Mouse (Mus musculus): ENCODE data around the gene Sec16a. TPM values are rescaled to one million over a fixed set of nuclear protein-coding genes. Genes with fewer than 3 reads are reported as not detected.

Sec16a gene
- polyA plus RNA-seq, 1 experiment from 2014 or later: 13.0 TPM

DNA sequence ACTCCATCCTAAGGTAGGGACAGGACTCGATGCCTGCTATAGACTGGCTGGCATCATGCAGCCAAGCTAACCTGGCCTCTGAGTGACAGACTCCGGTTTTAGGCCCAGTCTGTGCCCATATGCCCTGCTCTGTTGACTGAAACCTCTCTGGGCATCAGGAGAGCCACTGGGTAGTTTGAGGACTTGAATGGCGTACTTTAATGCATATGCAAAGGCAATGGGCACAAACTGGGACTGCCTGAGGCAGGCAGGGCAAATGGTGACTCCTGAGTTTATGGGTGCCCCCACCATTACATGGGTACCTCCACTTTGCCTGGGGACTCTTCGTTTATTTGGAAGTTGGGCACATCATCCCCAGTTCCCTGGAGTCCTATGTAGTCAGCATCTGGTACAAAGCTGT lies 1.7 kb upstream of the Sec16a start:
- Histone ChIP-seq H3K27ac (peak overlapping the region; percentile 92; the same call in 1 of the 2 replicates), H3K4me3 (peak overlapping the region; percentile 96), H3K27me3 (replicated peaks) (no peaks in the 10 kb centered on the region), H3K9me3 (replicated peaks) (no peaks in the 10 kb centered on the region), H3K4me2 (peak overlapping the region; percentile 91), H3K36me3 (peaks cover 3% of the 10 kb centered on the region), H3K4me1 (peaks cover 38% of the 10 kb centered on the region), H3K9ac (peak overlapping the region; percentile 77)
- 67% methylated on average over 4 of the region's 4 CpGs for WGBS (ENCODE audit: insufficient replicate concordance)
- ATAC-seq: no peak

DNA sequence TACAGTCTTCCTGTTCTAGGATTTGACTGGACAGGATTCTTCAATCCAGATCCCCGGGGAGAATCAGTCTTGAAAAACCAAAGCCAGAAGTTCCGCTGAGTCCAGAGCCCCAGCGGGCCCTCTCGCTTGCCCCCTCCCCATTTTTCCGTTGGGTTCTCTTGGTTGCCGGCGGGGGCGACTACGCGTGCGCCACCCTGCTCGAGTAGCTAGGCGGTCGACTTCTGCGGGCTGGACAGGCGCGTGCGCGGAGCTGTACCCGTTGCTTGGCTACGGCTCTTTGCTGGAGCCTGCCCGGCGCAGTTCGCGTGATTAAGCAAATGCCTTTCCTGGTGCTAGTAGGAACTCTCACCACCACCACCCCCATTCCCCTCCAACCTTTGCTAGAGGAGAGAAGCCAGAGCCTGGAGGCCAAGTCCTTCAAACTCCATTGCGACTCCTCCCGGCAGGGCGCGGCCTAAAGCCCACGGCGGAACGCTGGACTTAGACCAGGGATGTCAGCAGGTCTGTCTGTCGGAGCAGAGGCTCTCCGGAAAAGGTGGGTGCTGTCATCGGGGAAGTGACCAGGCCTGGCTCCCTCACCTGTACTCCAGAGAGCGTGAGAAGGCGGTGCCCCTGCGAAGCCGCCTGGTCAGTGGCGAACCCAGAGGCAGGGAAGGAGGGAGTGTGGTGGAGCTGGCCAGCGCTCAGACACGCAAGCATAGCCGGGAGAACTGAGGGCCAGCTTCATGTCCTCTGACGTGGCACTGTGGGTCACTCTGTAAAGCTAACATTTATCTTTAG lies 840 bp upstream of the Sec16a start:
- Histone ChIP-seq H3K27me3 (replicated peaks) (no peaks in the 10 kb centered on the region), H3K27ac (peak overlapping the region; percentile 92), H3K4me3 (peak overlapping the region; percentile 96), H3K4me2 (peak overlapping the region; percentile 91), H3K36me3 (peaks cover 11% of the 10 kb centered on the region), H3K9ac (peak overlapping the region; percentile 77), H3K4me1 (peaks cover 38% of the 10 kb centered on the region), H3K9me3 (replicated peaks) (no peaks in the 10 kb centered on the region)
- peak; percentile 85 for ATAC-seq
- 1% methylated on average over 44 of the region's 44 CpGs for WGBS (ENCODE audit: insufficient replicate concordance)

DNA sequence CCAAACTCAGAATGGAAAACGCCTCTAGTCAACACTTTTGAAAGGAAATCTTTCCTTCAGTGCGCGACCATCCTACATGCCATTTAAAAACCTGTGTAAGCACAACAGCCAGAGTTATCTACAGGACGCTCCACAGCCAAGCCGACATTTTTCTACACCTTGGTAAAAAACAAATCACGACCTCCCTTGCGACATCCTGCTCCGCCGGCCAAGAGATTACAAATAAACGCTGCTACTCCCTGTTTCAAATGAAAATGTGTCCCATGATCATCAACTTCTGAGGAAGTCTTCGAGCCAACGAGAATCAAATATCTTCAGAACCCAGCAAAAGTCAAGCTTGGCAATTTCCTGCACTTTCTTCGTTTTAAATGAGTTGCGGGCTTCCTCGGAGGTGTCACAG lies 648 bp downstream of the Sec16a start:
- H3K36me3 ChIP-seq: peaks cover 26% of the 10 kb centered on the region
- peak overlapping the region; percentile 85 for H3K4me2 ChIP-seq
- H3K4me1 ChIP-seq: peaks cover 35% of the 10 kb centered on the region
- WGBS (ENCODE audit: insufficient replicate concordance): 2% methylated on average over 15 of the region's 15 CpGs
- H3K27me3 ChIP-seq (replicated peaks): no peaks in the 10 kb centered on the region
- ATAC-seq: no peak
- peak overlapping the region; percentile 82; the same call in 1 of the 2 replicates for H3K27ac ChIP-seq
- H3K9ac ChIP-seq: peak overlapping the region; percentile 92
- H3K9me3 ChIP-seq (replicated peaks): no peaks in the 10 kb centered on the region
- H3K4me3 ChIP-seq: peak overlapping the region; percentile 96

DNA sequence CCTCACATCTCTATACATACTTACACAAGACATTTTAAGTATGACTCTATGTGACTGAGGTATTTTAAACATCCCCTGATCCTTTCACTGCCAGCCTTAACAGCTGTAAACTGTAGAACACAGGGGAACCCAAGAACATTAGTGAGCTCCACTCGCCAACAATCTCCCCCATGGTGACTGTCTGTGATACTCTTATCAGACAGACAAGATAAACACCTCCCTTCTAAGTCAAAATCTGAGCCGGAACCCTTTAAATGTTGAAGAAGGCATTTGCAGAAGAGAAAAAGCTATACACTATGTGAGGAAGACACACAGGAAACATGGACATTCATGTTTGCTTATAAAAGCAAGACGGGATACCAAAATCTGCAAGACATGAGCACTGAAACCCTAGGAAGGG lies 1.1 kb downstream of the Sec16a start:
- WGBS (ENCODE audit: insufficient replicate concordance): 16% methylated on average over 3 of the region's 3 CpGs
- peaks cover 35% of the 10 kb centered on the region for H3K4me1 ChIP-seq

DNA sequence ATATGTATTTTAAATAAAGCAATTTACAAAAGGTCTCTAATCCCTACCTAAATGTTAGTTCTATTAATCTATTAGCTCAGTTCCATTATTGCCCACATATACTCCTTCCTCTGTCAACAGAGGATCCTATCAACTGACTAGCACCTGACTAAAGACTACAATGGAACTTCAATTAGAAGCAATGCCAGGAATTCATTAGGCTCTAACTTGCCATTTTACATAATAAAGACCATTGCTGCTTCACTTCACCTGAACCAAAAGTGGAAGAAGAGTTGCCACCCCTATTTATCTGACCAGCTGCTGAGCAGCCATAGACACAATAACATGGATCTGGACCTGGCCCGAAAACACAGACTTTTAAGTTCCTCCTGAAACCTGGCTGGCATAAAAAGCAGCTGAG lies 2.2 kb downstream of the Sec16a start:
- Histone ChIP-seq H3K9me3 (replicated peaks) (no peaks in the 10 kb centered on the region), H3K4me1 (peaks cover 43% of the 10 kb centered on the region), H3K27ac (no peak overlapping the region), H3K4me2 (peak overlapping the region; percentile 85; the same call in 1 of the 2 replicates), H3K36me3 (peaks cover 41% of the 10 kb centered on the region), H3K27me3 (replicated peaks) (no peaks in the 10 kb centered on the region), H3K4me3 (no peak overlapping the region), H3K9ac (no peak overlapping the region; the same call in 1 of the 2 replicates)
- WGBS (ENCODE audit: insufficient replicate concordance): 70% methylated on average over 1 of the region's 1 CpGs
- ATAC-seq: no peak

More for the DNA sequence above, 1.1 kb downstream of the Sec16a start:
- H3K9me3 ChIP-seq (replicated peaks): no peaks in the 10 kb centered on the region
- peak overlapping the region; percentile 92 for H3K9ac ChIP-seq
- peak overlapping the region; percentile 96 for H3K4me3 ChIP-seq
- no peaks in the 10 kb centered on the region for H3K27me3 ChIP-seq (replicated peaks)
- peaks cover 31% of the 10 kb centered on the region for H3K36me3 ChIP-seq
- no peak for ATAC-seq
- peak overlapping the region; percentile 85 for H3K4me2 ChIP-seq
- H3K27ac ChIP-seq: no peak overlapping the region

DNA sequence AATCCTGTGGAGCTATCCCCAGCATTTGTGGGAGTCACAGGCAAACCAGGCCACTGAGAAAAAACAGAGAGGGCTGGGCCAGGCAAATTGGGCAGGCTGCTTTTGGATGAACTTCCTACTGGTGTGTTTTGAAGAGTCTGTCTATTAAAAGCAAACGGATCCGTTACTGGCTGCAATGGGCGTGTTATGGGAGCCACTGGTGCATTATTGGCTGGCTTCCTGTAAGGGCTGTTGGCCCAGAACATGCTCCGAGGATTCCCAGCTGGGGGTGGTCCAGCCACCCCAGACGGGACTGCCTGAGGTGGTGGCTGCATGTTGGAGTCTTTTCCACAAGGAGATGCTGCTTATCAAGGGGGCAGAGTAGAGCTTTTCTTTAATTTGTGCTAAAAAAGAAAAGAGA lies 3.3 kb downstream of the Sec16a start:
- H3K4me1 ChIP-seq: peaks cover 38% of the 10 kb centered on the region
- H3K9me3 ChIP-seq (replicated peaks): no peaks in the 10 kb centered on the region
- H3K27ac ChIP-seq: no peak overlapping the region
- no peak for ATAC-seq
- H3K9ac ChIP-seq: no peak overlapping the region
- peaks cover 51% of the 10 kb centered on the region for H3K36me3 ChIP-seq
- 89% methylated on average over 5 of the region's 5 CpGs for WGBS (ENCODE audit: insufficient replicate concordance)
- no peak overlapping the region for H3K4me3 ChIP-seq
- no peaks in the 10 kb centered on the region for H3K27me3 ChIP-seq (replicated peaks)
- H3K4me2 ChIP-seq: no peak overlapping the region

DNA sequence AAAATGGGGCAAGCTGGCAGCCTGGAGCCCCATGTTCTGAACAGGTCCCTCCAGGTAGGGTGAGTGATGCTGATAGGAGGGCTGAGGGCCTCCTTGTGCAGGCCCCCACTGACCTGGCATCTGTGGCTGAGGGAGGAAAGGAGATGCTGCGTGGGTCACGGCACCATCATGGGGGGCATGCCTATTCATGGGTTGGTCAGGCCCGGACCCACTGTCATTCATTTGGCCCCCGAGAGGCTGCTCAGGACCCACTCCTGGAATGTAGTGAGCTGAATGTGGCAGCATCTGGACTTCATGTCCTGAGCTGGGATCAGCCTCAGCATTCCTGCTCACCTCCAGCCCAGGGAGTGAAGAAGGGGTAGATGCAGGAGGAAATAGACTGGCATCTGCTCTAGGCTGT lies 3.8 kb downstream of the Sec16a start:
- peaks cover 52% of the 10 kb centered on the region for H3K36me3 ChIP-seq

DNA sequence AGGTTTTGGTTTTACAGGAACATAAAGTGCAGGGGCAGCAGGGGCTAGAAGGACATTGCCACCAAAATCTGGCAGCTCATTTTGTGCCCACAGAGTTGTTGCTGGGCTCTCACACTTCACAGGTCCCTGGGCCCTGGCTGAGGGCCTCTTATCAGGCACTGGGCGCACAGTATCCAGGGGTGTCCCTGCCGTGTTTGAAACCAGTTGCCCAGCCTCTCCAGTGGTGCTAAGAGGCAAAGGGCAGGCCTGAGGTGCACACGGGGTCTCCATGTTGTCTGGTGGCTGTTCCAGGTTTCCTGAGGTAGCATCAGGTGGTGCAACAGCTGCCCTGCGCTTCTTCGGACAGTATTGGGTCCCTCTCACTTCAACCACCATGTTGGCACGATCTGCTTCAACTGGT lies 5.3 kb downstream of the Sec16a start:
- H3K4me2 ChIP-seq: no peak overlapping the region
- H3K27ac ChIP-seq: no peak overlapping the region
- WGBS (ENCODE audit: insufficient replicate concordance): 81% methylated on average over 6 of the region's 6 CpGs
- H3K27me3 ChIP-seq (replicated peaks): no peaks in the 10 kb centered on the region
- ATAC-seq: no peak
- peaks cover 68% of the 10 kb centered on the region for H3K36me3 ChIP-seq
- H3K9me3 ChIP-seq (replicated peaks): no peaks in the 10 kb centered on the region
- no peak overlapping the region for H3K9ac ChIP-seq
- no peak overlapping the region for H3K4me3 ChIP-seq
- peaks cover 32% of the 10 kb centered on the region for H3K4me1 ChIP-seq

More for the DNA sequence above, 3.8 kb downstream of the Sec16a start:
- ATAC-seq: no peak
- Histone ChIP-seq H3K27ac (no peak overlapping the region), H3K4me3 (no peak overlapping the region), H3K4me1 (peaks cover 35% of the 10 kb centered on the region), H3K4me2 (no peak overlapping the region), H3K9me3 (replicated peaks) (no peaks in the 10 kb centered on the region), H3K9ac (no peak overlapping the region), H3K27me3 (replicated peaks) (no peaks in the 10 kb centered on the region)
- 88% methylated on average over 4 of the region's 4 CpGs for WGBS (ENCODE audit: insufficient replicate concordance)

DNA sequence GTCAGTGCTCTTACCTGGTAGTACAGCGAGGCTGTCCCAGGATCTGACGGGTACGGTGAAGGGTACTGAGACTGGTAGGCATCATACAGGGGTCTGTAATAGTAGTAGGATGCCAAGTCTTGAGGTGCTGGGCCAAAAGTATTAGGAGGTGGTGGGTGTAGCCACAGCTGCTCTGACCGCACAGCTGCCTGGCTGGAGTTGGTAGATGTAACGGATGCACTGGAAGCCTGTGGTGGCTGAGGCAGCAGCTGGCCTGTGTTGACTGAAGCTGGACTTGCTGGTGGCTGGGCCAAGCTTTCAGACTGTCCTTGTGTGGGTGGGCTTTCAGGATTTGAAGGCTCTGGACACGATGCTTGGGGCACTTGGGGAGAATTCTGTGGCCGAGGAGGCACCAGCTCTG lies 6.6 kb downstream of the Sec16a start:
- Histone ChIP-seq H3K9ac (no peak overlapping the region), H3K4me2 (no peak overlapping the region), H3K9me3 (replicated peaks) (no peaks in the 10 kb centered on the region), H3K27ac (no peak overlapping the region), H3K27me3 (replicated peaks) (no peaks in the 10 kb centered on the region), H3K4me1 (peaks cover 26% of the 10 kb centered on the region), H3K36me3 (peaks cover 80% of the 10 kb centered on the region), H3K4me3 (no peak overlapping the region)
- 86% methylated on average over 7 of the region's 7 CpGs for WGBS (ENCODE audit: insufficient replicate concordance)
- no peak for ATAC-seq

DNA sequence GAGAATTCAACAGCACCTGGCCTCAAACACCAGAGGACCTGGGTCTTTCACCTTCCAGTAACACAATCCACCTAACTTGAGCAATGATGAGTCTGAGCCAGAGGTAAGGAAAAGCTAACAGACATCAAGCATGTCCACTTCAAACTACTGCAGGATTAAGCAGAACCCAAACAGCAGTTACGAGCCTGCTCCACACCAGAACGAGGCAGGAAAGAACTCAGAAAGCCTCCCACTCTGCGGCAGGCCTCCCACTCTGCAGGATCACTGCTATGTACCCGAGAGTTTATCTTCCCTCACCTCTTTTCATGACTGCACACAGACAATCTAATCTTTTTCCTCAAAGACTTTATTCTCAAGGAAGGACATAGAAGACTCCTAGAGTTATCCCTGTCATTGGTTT lies 7.8 kb downstream of the Sec16a start:
- Histone ChIP-seq H3K27me3 (replicated peaks) (no peaks in the 10 kb centered on the region), H3K4me1 (peaks cover 19% of the 10 kb centered on the region), H3K4me2 (no peak overlapping the region), H3K27ac (0 out of 2 replicates have a peak overlapping the region, but pooled peaks have one; percentile 8), H3K9ac (no peak overlapping the region), H3K9me3 (replicated peaks) (no peaks in the 10 kb centered on the region), H3K4me3 (no peak overlapping the region), H3K36me3 (peaks cover 92% of the 10 kb centered on the region)
- WGBS (ENCODE audit: insufficient replicate concordance): 64% methylated on average over 4 of the region's 4 CpGs
- no peak for ATAC-seq

DNA sequence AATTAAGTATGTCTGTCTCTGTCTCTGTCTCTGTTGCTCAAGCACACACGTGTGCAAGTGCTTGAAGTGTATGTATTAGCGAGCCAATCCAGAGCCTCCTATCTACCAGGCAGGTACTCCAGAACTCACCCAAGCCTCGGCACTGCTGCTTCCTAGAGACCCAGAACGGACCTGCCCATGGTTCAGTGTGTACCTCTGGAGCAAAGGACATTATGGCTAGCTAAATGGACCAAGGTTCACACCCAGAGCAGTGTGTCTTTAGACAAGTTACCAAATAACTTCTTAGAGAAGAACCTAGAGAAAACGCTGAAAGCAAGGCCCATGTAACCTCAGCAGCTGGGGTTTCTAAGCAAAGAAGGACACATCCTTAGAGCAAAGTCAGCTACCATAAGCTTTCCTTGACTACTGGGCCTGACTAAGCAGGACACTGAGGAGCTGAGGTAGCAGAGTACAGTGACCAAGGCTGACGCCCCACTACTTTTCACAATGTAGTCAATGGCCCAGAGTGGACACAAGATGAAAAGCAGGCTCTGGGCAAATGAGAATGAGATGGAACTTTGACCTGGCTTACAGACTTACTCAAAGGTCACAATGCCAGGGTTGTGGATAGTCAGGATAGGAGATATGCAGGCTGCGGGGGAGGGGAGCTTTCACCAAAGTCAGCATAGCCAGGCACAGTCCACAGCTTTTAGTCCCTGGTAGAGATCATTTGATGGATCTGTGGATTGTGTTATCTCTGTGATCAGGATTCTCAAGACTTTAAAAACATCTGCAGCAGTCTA lies 10.0 kb downstream of the Sec16a start:
- Histone ChIP-seq H3K4me2 (no peak overlapping the region), H3K27ac (peak overlapping the region; percentile 46; the same call in 1 of the 2 replicates), H3K4me1 (peaks cover 19% of the 10 kb centered on the region), H3K36me3 (peaks cover 92% of the 10 kb centered on the region), H3K27me3 (replicated peaks) (no peaks in the 10 kb centered on the region), H3K4me3 (no peak overlapping the region), H3K9ac (no peak overlapping the region; the same call in 1 of the 2 replicates), H3K9me3 (replicated peaks) (no peaks in the 10 kb centered on the region)
- WGBS (ENCODE audit: insufficient replicate concordance): 80% methylated on average over 7 of the region's 7 CpGs
- peak; percentile 60 for ATAC-seq

DNA sequence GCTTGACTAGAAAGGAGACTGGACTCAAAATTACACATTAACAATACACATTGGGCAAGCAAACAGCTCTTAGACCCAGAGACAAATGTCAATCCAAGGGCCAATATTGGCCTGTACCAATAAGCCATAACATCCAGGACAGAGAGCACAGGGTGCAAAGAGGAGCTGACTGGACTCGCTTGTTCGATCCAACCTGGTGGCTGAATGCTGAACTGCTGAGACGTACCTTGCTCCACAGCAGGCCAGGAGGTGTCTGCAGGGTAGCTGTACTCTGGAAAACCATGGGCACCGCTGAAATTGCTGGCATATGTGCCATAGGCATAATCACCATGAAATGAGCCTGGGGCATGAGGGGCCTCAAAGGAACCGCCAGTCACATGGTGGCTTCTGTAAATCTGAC lies 15.2 kb downstream of the Sec16a start:
- no peaks in the 10 kb centered on the region for H3K27me3 ChIP-seq (replicated peaks)
- H3K4me3 ChIP-seq: no peak overlapping the region
- no peak overlapping the region for H3K9ac ChIP-seq
- no peak overlapping the region for H3K4me2 ChIP-seq
- H3K9me3 ChIP-seq (replicated peaks): no peaks in the 10 kb centered on the region
- peaks cover 6% of the 10 kb centered on the region; the same call in 1 of the 2 replicates for H3K4me1 ChIP-seq
- peaks cover 97% of the 10 kb centered on the region for H3K36me3 ChIP-seq
- 82% methylated on average over 5 of the region's 5 CpGs for WGBS (ENCODE audit: insufficient replicate concordance)
- ATAC-seq: no peak
- no peak overlapping the region for H3K27ac ChIP-seq

Data from liver, embryonic 12.5 days (tissue).